Mouse (Mus musculus) kidney, adult 2 months (tissue): Measurements from ENCODE around the gene Lrrc58.

Experiments
- CTCF ChIP-seq: fragments of 200-500 bp; conservative IDR thresholded peaks from 2 replicates; pipeline ENCODE4 v1.5.1; 2011; ENCODE audit warnings: low read depth, mild to moderate bottlenecking, control low read depth, low read length, moderate library complexity, mixed read lengths; ENCODE audit not compliant: insufficient read depth, insufficient read length
- POLR2A ChIP-seq: fragments of 200-500 bp; IDR thresholded peaks from one replicate; pipeline ENCODE4 v1.6.1; 2011; ENCODE audit warnings: low read depth, low read length, control low read depth

GRCm38 (mm10) chr16:37888986-37889385 is 20.8 kb downstream of the Lrrc58 start:
- TF ChIP-seq CTCF (no peak), POLR2A (no peak)
